Mouse (Mus musculus) intestine, embryonic 14.5 days (tissue): ENCODE measurements around the gene Ift27. TPM values are rescaled to one million over a fixed set of nuclear protein-coding genes. Genes with fewer than 3 reads are reported as not detected.

Experiments
- ATAC-seq: fragments of 200-750 bp; cut with Nextera tagmentation; replicated peaks from 2 replicates; pipeline ENCODE4 v1.8.0; 2017; ENCODE audit warnings: low read depth, moderate number of reproducible peaks, moderate TSS enrichment, moderate library complexity; ENCODE audit not compliant: low FRiP score, low TSS enrichment
- DNase-seq: peaks from one replicate; pipeline ENCODE4 v3.0.0-alpha.2; 2018; ENCODE audit warnings: low spot score
- H3K27ac ChIP-seq: fragments of 300-500 bp; sonication (generic); 2 replicates; pipeline ENCODE4 v1.5.1; 2014; ENCODE audit warnings: low read depth, mild to moderate bottlenecking, control low read depth
- H3K27me3 ChIP-seq: fragments of 300-500 bp; sonication (generic); replicated peaks from 2 replicates; pipeline ENCODE4 v1.6.1; 2014; ENCODE audit warnings: low read length, control low read depth; ENCODE audit not compliant: control insufficient read depth, insufficient read depth
- H3K36me3 ChIP-seq: fragments of 300-500 bp; sonication (generic); 2 replicates; pipeline ENCODE4 v1.6.1; 2014; ENCODE audit warnings: low read length, control low read depth; ENCODE audit not compliant: control insufficient read depth, insufficient read depth
- H3K4me1 ChIP-seq: fragments of 300-500 bp; sonication (generic); replicated peaks from 2 replicates; pipeline ENCODE4 v1.6.1; 2014; ENCODE audit warnings: low read length, control low read depth, mixed read lengths; ENCODE audit not compliant: control insufficient read depth, insufficient read depth
- H3K4me2 ChIP-seq: fragments of 300-500 bp; sonication (generic); 2 replicates; pipeline ENCODE4 v1.6.1; 2014; ENCODE audit warnings: low read length
- H3K4me3 ChIP-seq: fragments of 300-500 bp; sonication (generic); 2 replicates; pipeline ENCODE4 v1.5.1; 2014; ENCODE audit warnings: low read depth, low read length, control low read depth, mixed read lengths
- H3K9ac ChIP-seq: fragments of 300-500 bp; sonication (generic); 2 replicates; pipeline ENCODE4 v1.6.1; 2014; ENCODE audit warnings: mild to moderate bottlenecking, low read length
- H3K9me3 ChIP-seq: fragments of 300-500 bp; sonication (generic); 2 replicates; pipeline ENCODE4 v1.6.1; 2016; ENCODE audit warnings: low read length, control low read depth; ENCODE audit not compliant: control insufficient read depth
- WGBS: fragments of 180-500 bp; shearing (Covaris S2); extraction: QIAGEN DNeasy Blood & Tissue Kit; methylation state at CpG from one replicate; pipeline ENCODE4 v1.1.7; 2014; 5-methylcytosine and 5-hydroxymethylcytosine counted together
- polyA plus RNA-seq: library from polyadenylated mRNA; unstranded; fragments of >200 nt; fragmentation: Nextera tagmentation; extraction: Ambion mirVana; gene quantifications from 2 replicates; pipeline ENCODE4 v1.2.1, GENCODE M21; 2014

Ift27 gene
- 82.9 and 83.3 TPM in 2 replicates for polyA plus RNA-seq

DNA sequence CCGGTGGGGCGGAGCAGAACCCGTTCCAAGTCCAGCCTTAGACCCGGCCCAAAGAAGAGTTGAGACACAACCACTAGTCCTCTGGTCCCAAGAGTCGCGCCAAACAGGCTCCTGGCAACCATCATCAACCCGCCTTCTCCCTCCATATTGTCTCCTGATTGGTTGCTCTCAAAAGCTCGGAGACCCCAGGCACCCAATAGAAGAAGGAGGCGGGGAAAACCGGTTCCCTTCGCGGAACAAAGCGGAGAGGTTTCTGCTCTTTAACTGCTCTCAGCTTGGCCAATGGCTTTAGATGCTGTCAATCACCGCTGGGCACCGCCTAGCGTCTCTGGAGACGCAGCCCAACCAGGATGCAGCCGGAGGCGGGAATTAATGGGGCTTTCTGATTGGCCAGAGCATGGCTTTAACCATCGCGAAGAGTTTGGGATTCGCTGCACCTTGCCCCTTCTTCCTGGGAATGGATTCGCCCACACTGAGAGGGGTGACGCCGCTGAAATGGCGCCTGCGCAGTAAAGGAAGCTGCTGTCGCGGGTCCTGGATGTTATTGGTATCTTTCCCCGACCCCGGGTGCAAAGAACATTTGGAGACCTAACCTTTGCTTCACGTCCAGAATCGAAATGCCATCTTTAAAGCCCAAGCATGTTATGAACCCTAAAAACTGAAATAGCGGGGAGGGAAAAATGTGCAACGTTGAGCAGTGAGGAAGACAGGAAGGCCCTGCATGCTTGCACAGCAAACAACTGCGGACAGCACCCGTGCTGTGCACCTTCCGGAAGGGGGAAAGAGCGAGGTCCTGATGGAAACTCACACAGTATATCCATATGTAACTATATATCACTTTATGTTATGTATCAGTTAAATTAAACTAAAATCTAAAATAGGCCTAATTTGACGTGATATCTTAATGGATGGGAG is at the start of gene Ift27:
Gene Ift27 (minus strand): TSS at position 136 of the 915 bp plus-strand sequence.
- peak; percentile 98 for ATAC-seq
- Histone ChIP-seq H3K27me3 (no peaks in the 10 kb centered on the region), H3K4me2 (peak within 1 kb of the TSS; percentile 88), H3K27ac (peak within 1 kb of the TSS; percentile 57; the same call in 1 of the 2 replicates), H3K36me3 (no peaks in the 10 kb centered on the region), H3K9ac (peak within 1 kb of the TSS; percentile 64), H3K4me1 (peaks cover 15% of the 10 kb centered on the region), H3K9me3 (no peaks in the 10 kb centered on the region), H3K4me3 (peak within 1 kb of the TSS; percentile 70)
- DNase-seq: peak; percentile 91
- whole genome bisulfite sequencing: 1% methylated on average over 40 of the region's 40 CpGs

- ATAC-seq (no peak), DNase-seq (no peak)
- no peaks in the 10 kb centered on the region for H3K36me3 ChIP-seq
- H3K9ac ChIP-seq: no peak overlapping the region
- WGBS: 81% methylated on average over 9 of the region's 9 CpGs
- no peaks in the 10 kb centered on the region for H3K27me3 ChIP-seq
- no peak overlapping the region for H3K4me2 ChIP-seq
- H3K27ac ChIP-seq: no peak overlapping the region
- H3K4me3 ChIP-seq: no peak overlapping the region
- H3K9me3 ChIP-seq: no peaks in the 10 kb centered on the region
- no peaks in the 10 kb centered on the region for H3K4me1 ChIP-seq
These were observed 41.4 kb upstream of the Ift27 start for GRCm38 (mm10) chr15:78215269-78215668.

GRCm38 (mm10) chr15:78211367-78211766 is 37.5 kb upstream of the Ift27 start:
- Histone ChIP-seq H3K4me1 (no peaks in the 10 kb centered on the region), H3K4me3 (no peak overlapping the region), H3K36me3 (no peaks in the 10 kb centered on the region), H3K4me2 (no peak overlapping the region), H3K9me3 (no peaks in the 10 kb centered on the region), H3K27me3 (no peaks in the 10 kb centered on the region), H3K9ac (no peak overlapping the region), H3K27ac (no peak overlapping the region)
- WGBS: 68% methylated on average over 8 of the region's 8 CpGs
- DNase-seq: no peak
- no peak for ATAC-seq

- 73% methylated on average over 4 of the region's 4 CpGs for WGBS
- ATAC-seq: no peak
- Histone ChIP-seq H3K36me3 (no peaks in the 10 kb centered on the region), H3K9me3 (no peaks in the 10 kb centered on the region), H3K4me1 (no peaks in the 10 kb centered on the region), H3K4me2 (no peak overlapping the region), H3K9ac (no peak overlapping the region), H3K27me3 (peaks cover 6% of the 10 kb centered on the region; the same call in 1 of the 2 replicates), H3K4me3 (no peak overlapping the region), H3K27ac (no peak overlapping the region)
- DNase-seq: no peak
These were observed 36.3 kb upstream of the Ift27 start for GRCm38 (mm10) chr15:78210203-78210602.

DNA sequence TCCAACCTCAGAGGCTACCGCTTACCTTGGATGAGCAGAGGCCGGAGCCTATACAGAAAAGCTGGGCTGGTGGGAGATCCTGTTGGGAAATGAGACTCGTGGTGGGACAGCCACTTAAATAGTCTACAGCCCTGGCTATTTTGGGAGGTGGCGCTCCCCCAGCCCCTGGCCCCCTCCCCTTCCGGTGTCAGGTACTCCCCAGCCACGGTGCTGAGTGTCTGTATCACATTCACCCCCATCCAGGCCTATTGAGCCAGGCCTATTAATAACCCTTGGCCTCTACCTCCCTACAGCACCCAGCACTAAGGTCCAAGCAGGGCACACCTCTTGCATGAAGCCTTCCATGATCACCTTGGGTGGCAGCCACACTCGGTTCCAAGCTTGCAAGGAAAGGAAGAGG is 32.4 kb upstream of the Ift27 start, which contains the start of gene Pvalb:
Gene Pvalb (minus strand): TSS at position 89 of the 400 bp plus-strand sequence.
- Histone ChIP-seq H3K4me1 (no peaks in the 10 kb centered on the region), H3K4me3 (no peak within 1 kb of the TSS), H3K27me3 (peaks cover 36% of the 10 kb centered on the region), H3K9me3 (no peaks in the 10 kb centered on the region), H3K36me3 (no peaks in the 10 kb centered on the region), H3K9ac (no peak within 1 kb of the TSS), H3K4me2 (no peak within 1 kb of the TSS), H3K27ac (no peak within 1 kb of the TSS)
- ATAC-seq (no peak), DNase-seq (no peak)
- 93% methylated on average over 7 of the region's 7 CpGs for WGBS

DNA sequence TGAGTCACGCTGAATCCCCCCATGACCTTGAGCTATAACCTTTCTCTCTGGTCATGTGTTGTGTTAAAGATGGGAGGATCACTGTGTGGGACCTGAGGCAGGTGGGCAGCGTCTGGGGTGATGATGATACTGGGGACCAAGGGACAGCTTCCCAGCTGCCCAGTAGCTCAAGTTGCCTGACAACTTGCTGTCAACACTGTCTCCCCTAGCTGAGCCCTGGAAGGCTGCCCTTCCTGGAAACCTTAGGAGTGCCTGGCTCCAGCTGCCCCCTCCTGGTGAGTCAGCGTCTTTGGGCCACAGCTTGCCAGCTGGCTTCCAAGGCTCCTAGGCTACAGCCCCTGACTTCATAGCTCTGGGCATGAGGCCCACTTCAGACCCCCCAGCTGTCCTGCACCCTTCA is 31.3 kb upstream of the Ift27 start:
- no peaks in the 10 kb centered on the region for H3K4me1 ChIP-seq
- ATAC-seq: no peak
- no peaks in the 10 kb centered on the region for H3K9me3 ChIP-seq
- no peak for DNase-seq
- H3K4me3 ChIP-seq: no peak overlapping the region
- WGBS: 54% methylated on average over 3 of the region's 3 CpGs
- no peak overlapping the region for H3K27ac ChIP-seq
- H3K27me3 ChIP-seq: peaks cover 36% of the 10 kb centered on the region
- no peak overlapping the region for H3K9ac ChIP-seq
- H3K4me2 ChIP-seq: no peak overlapping the region
- H3K36me3 ChIP-seq: no peaks in the 10 kb centered on the region

GRCm38 (mm10) chr15:78204053-78204847 is 30.3 kb upstream of the Ift27 start:
- WGBS: 4% methylated on average over 41 of the region's 41 CpGs
- DNase-seq: peak; percentile 72
- Histone ChIP-seq H3K9me3 (no peaks in the 10 kb centered on the region), H3K4me1 (no peaks in the 10 kb centered on the region), H3K4me3 (peak overlapping the region; percentile 23), H3K27ac (no peak overlapping the region), H3K36me3 (no peaks in the 10 kb centered on the region), H3K4me2 (peak overlapping the region; percentile 45), H3K9ac (no peak overlapping the region), H3K27me3 (peaks cover 36% of the 10 kb centered on the region)
- no peak for ATAC-seq

DNA sequence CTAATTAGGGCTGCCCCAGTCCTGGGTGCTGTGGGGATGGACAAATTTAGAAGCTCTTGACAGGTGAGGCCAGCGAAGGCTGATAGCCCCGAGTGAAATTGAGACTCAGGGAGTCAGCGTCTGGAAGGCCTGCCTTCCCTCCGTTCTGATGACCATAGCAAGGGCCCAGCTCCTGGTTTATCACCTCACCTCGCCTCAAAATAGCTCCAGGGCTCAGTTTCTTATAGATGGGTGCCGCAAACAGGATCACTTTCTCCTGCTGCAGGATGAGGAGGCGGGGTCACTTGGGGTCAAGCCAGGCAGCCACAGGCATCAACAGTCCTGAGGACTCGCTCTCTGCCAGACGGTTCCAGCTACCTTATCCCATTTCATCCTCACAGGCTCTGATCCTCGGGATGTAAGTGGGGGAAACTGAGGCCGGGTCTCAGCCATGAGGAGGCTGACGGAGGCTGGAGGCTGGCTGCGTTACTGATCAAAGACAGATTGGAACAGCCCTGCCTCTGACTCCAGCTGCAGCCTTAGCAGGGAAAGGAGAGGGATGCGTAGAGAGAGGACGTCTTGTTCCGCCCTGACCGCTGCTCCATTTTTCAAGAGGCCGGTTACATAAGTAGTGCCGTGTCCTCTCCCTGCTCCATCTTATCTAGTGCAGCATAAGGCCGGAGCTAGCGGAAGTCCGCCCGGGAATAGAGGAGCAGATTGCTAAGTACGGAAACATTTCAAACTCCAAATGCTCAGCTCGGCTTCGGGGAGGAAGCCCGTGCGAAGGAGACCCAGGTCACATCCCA is 21.4 kb upstream of the Ift27 start:
- ATAC-seq: no peak
- H3K27me3 ChIP-seq: no peaks in the 10 kb centered on the region
- H3K4me2 ChIP-seq: no peak overlapping the region
- no peak for DNase-seq
- no peak overlapping the region for H3K27ac ChIP-seq
- WGBS: 73% methylated on average over 28 of the region's 28 CpGs
- no peaks in the 10 kb centered on the region for H3K36me3 ChIP-seq
- no peak overlapping the region for H3K4me3 ChIP-seq
- no peaks in the 10 kb centered on the region for H3K9me3 ChIP-seq
- no peak overlapping the region for H3K9ac ChIP-seq
- H3K4me1 ChIP-seq: no peaks in the 10 kb centered on the region
